Mouse (Mus musculus): ENCODE measurements at regions not wholly inside any gene's neighbourhood (a gene's known extent, or its start where the extent isn't known, plus 50 kb on each side); places are given as distances from the start of the nearest gene placed in this dataset.

GRCm38 (mm10) chr6:81446019-81446800 lies 477.3 kb upstream of the Gcfc2 start:
- Histone ChIP-seq H3K9me3 (ENCODE audit: control insufficient read depth, low read length) (no peaks in the 10 kb centered on the region), H3K27me3 (ENCODE audit: control insufficient read depth, insufficient read depth, low read length) (no peaks in the 10 kb centered on the region), H3K4me3 (ENCODE audit: low read depth, low read length) (no peak overlapping the region), H3K4me1 (replicated peaks; ENCODE audit: control insufficient read depth, insufficient read depth, low read length) (no peaks in the 10 kb centered on the region), H3K9ac (ENCODE audit: low read depth, low read length) (no peak overlapping the region), H3K27ac (ENCODE audit: low read depth, low read length) (no peak overlapping the region), H3K4me2 (replicated peaks; ENCODE audit: low read depth, low read length) (no peak overlapping the region), H3K36me3 (ENCODE audit: control insufficient read depth, insufficient read depth, low read length) (no peaks in the 10 kb centered on the region)
- DNase-seq (ENCODE audit: low spot score): no peak
- ATAC-seq (ENCODE audit: low FRiP score): no peak
- 92% methylated on average over 1 of the region's 1 CpGs for WGBS

GRCm38 (mm10) chr6:81447701-81448100 lies 475.8 kb upstream of the Gcfc2 start:
- no peak overlapping the region for H3K27ac ChIP-seq (ENCODE audit: low read depth, low read length)
- H3K4me1 ChIP-seq (replicated peaks; ENCODE audit: control insufficient read depth, insufficient read depth, low read length): no peaks in the 10 kb centered on the region
- no peak overlapping the region for H3K4me3 ChIP-seq (ENCODE audit: low read depth, low read length)
- DNase-seq (ENCODE audit: low spot score): no peak
- no peaks in the 10 kb centered on the region for H3K27me3 ChIP-seq (ENCODE audit: control insufficient read depth, insufficient read depth, low read length)
- WGBS: 95% methylated on average over 6 of the region's 6 CpGs
- H3K36me3 ChIP-seq (ENCODE audit: control insufficient read depth, insufficient read depth, low read length): no peaks in the 10 kb centered on the region
- no peak overlapping the region for H3K4me2 ChIP-seq (replicated peaks; ENCODE audit: low read depth, low read length)
- H3K9ac ChIP-seq (ENCODE audit: low read depth, low read length): no peak overlapping the region
- ATAC-seq (ENCODE audit: low FRiP score): no peak
- H3K9me3 ChIP-seq (ENCODE audit: control insufficient read depth, low read length): no peaks in the 10 kb centered on the region

- H3K4me1 ChIP-seq (replicated peaks; ENCODE audit: control insufficient read depth, insufficient read depth, low read length): no peaks in the 10 kb centered on the region
- no peak overlapping the region for H3K9ac ChIP-seq (ENCODE audit: low read depth, low read length)
- no peaks in the 10 kb centered on the region for H3K36me3 ChIP-seq (ENCODE audit: control insufficient read depth, insufficient read depth, low read length)
- H3K27ac ChIP-seq (ENCODE audit: low read depth, low read length): no peak overlapping the region
- H3K4me3 ChIP-seq (ENCODE audit: low read depth, low read length): no peak overlapping the region
- H3K4me2 ChIP-seq (replicated peaks; ENCODE audit: low read depth, low read length): no peak overlapping the region
- H3K27me3 ChIP-seq (ENCODE audit: control insufficient read depth, insufficient read depth, low read length): no peaks in the 10 kb centered on the region
- 78% methylated on average over 3 of the region's 3 CpGs for WGBS
- ATAC-seq (ENCODE audit: low FRiP score) (no peak), DNase-seq (ENCODE audit: low spot score) (no peak)
- no peaks in the 10 kb centered on the region for H3K9me3 ChIP-seq (ENCODE audit: control insufficient read depth, low read length)
Observed at GRCm38 (mm10) chr6:81448366-81448765, 475.1 kb upstream of the Gcfc2 start.

- no peak overlapping the region for H3K4me2 ChIP-seq (replicated peaks; ENCODE audit: low read depth, low read length)
- no peak overlapping the region for H3K27ac ChIP-seq (ENCODE audit: low read depth, low read length)
- no peak for ATAC-seq (ENCODE audit: low FRiP score)
- H3K9me3 ChIP-seq (ENCODE audit: control insufficient read depth, low read length): no peaks in the 10 kb centered on the region
- 86% methylated on average over 4 of the region's 4 CpGs for WGBS
- no peak overlapping the region for H3K4me3 ChIP-seq (ENCODE audit: low read depth, low read length)
- H3K27me3 ChIP-seq (ENCODE audit: control insufficient read depth, insufficient read depth, low read length): no peaks in the 10 kb centered on the region
- H3K36me3 ChIP-seq (ENCODE audit: control insufficient read depth, insufficient read depth, low read length): no peaks in the 10 kb centered on the region
- no peak overlapping the region for H3K9ac ChIP-seq (ENCODE audit: low read depth, low read length)
- no peaks in the 10 kb centered on the region for H3K4me1 ChIP-seq (replicated peaks; ENCODE audit: control insufficient read depth, insufficient read depth, low read length)
- no peak for DNase-seq (ENCODE audit: low spot score)
Observed at GRCm38 (mm10) chr6:81461095-81461494, 462.4 kb upstream of the Gcfc2 start.

- Histone ChIP-seq H3K9me3 (ENCODE audit: control insufficient read depth, low read length) (no peaks in the 10 kb centered on the region), H3K27ac (ENCODE audit: low read depth, low read length) (no peak overlapping the region), H3K4me1 (replicated peaks; ENCODE audit: control insufficient read depth, insufficient read depth, low read length) (no peaks in the 10 kb centered on the region), H3K4me2 (replicated peaks; ENCODE audit: low read depth, low read length) (no peak overlapping the region), H3K4me3 (ENCODE audit: low read depth, low read length) (no peak overlapping the region), H3K9ac (ENCODE audit: low read depth, low read length) (no peak overlapping the region), H3K27me3 (ENCODE audit: control insufficient read depth, insufficient read depth, low read length) (no peaks in the 10 kb centered on the region), H3K36me3 (ENCODE audit: control insufficient read depth, insufficient read depth, low read length) (no peaks in the 10 kb centered on the region)
- WGBS: 73% methylated on average over 1 of the region's 1 CpGs
- DNase-seq (ENCODE audit: low spot score) (no peak), ATAC-seq (ENCODE audit: low FRiP score) (no peak)
Observed at GRCm38 (mm10) chr6:81464442-81464841, 459.0 kb upstream of the Gcfc2 start.

- no peak for ATAC-seq (ENCODE audit: low FRiP score)
- Histone ChIP-seq H3K9me3 (ENCODE audit: control insufficient read depth, low read length) (no peaks in the 10 kb centered on the region), H3K27ac (ENCODE audit: low read depth, low read length) (no peak overlapping the region), H3K9ac (ENCODE audit: low read depth, low read length) (no peak overlapping the region), H3K4me3 (ENCODE audit: low read depth, low read length) (no peak overlapping the region), H3K4me1 (replicated peaks; ENCODE audit: control insufficient read depth, insufficient read depth, low read length) (no peaks in the 10 kb centered on the region), H3K27me3 (ENCODE audit: control insufficient read depth, insufficient read depth, low read length) (no peaks in the 10 kb centered on the region), H3K36me3 (ENCODE audit: control insufficient read depth, insufficient read depth, low read length) (no peaks in the 10 kb centered on the region), H3K4me2 (replicated peaks; ENCODE audit: low read depth, low read length) (no peak overlapping the region)
- DNase-seq (ENCODE audit: low spot score): no peak
- whole genome bisulfite sequencing: 77% methylated on average over 4 of the region's 4 CpGs
Observed at GRCm38 (mm10) chr6:81466536-81466935, 456.9 kb upstream of the Gcfc2 start.

GRCm38 (mm10) chr6:81471340-81471955 lies 452.0 kb upstream of the Gcfc2 start:
- DNase-seq (ENCODE audit: low spot score) (no peak), ATAC-seq (ENCODE audit: low FRiP score) (no peak)
- no peak overlapping the region for H3K27ac ChIP-seq (ENCODE audit: low read depth, low read length)
- H3K27me3 ChIP-seq (ENCODE audit: control insufficient read depth, insufficient read depth, low read length): no peaks in the 10 kb centered on the region
- no peaks in the 10 kb centered on the region for H3K9me3 ChIP-seq (ENCODE audit: control insufficient read depth, low read length)
- no peak overlapping the region for H3K4me2 ChIP-seq (replicated peaks; ENCODE audit: low read depth, low read length)
- H3K4me3 ChIP-seq (ENCODE audit: low read depth, low read length): no peak overlapping the region
- 89% methylated on average over 9 of the region's 9 CpGs for WGBS
- no peaks in the 10 kb centered on the region for H3K4me1 ChIP-seq (replicated peaks; ENCODE audit: control insufficient read depth, insufficient read depth, low read length)
- no peaks in the 10 kb centered on the region for H3K36me3 ChIP-seq (ENCODE audit: control insufficient read depth, insufficient read depth, low read length)
- no peak overlapping the region for H3K9ac ChIP-seq (ENCODE audit: low read depth, low read length)

- no peak for ATAC-seq (ENCODE audit: low FRiP score)
- no peak overlapping the region for H3K9ac ChIP-seq (ENCODE audit: low read depth, low read length)
- H3K9me3 ChIP-seq (ENCODE audit: control insufficient read depth, low read length): no peaks in the 10 kb centered on the region
- H3K36me3 ChIP-seq (ENCODE audit: control insufficient read depth, insufficient read depth, low read length): no peaks in the 10 kb centered on the region
- no peak overlapping the region for H3K4me2 ChIP-seq (replicated peaks; ENCODE audit: low read depth, low read length)
- H3K27me3 ChIP-seq (ENCODE audit: control insufficient read depth, insufficient read depth, low read length): no peaks in the 10 kb centered on the region
- DNase-seq (ENCODE audit: low spot score): no peak
- WGBS: 90% methylated on average over 3 of the region's 3 CpGs
- H3K4me3 ChIP-seq (ENCODE audit: low read depth, low read length): no peak overlapping the region
- H3K27ac ChIP-seq (ENCODE audit: low read depth, low read length): no peak overlapping the region
- H3K4me1 ChIP-seq (replicated peaks; ENCODE audit: control insufficient read depth, insufficient read depth, low read length): no peaks in the 10 kb centered on the region
Observed at GRCm38 (mm10) chr6:81472506-81472905, 451.0 kb upstream of the Gcfc2 start.

- DNase-seq (ENCODE audit: low spot score) (no peak), ATAC-seq (ENCODE audit: low FRiP score) (no peak)
- Histone ChIP-seq H3K4me1 (replicated peaks; ENCODE audit: control insufficient read depth, insufficient read depth, low read length) (no peaks in the 10 kb centered on the region), H3K36me3 (ENCODE audit: control insufficient read depth, insufficient read depth, low read length) (no peaks in the 10 kb centered on the region), H3K4me2 (replicated peaks; ENCODE audit: low read depth, low read length) (no peak overlapping the region), H3K27ac (ENCODE audit: low read depth, low read length) (no peak overlapping the region), H3K27me3 (ENCODE audit: control insufficient read depth, insufficient read depth, low read length) (no peaks in the 10 kb centered on the region), H3K9ac (ENCODE audit: low read depth, low read length) (no peak overlapping the region), H3K9me3 (ENCODE audit: control insufficient read depth, low read length) (no peaks in the 10 kb centered on the region), H3K4me3 (ENCODE audit: low read depth, low read length) (no peak overlapping the region)
- WGBS: 91% methylated on average over 1 of the region's 1 CpGs
Observed at GRCm38 (mm10) chr6:81474786-81475185, 448.7 kb upstream of the Gcfc2 start.

Measured in hindbrain, embryonic 11.5 days (tissue).